Mouse (Mus musculus) midbrain, embryonic 16.5 days (tissue): ENCODE data around the gene Mid1. TPM values are rescaled to one million over a fixed set of nuclear protein-coding genes. Genes with fewer than 3 reads are reported as not detected.
A peak's percentile ranks its signal among the peaks of the same experiment; 100 is the strongest.

Source experiments
- ATAC-seq: fragments of 200-750 bp; cut with Nextera tagmentation; 2 replicates; pipeline ENCODE4 v1.8.0; 2017; ENCODE audit warnings: moderate TSS enrichment
- H3K27ac ChIP-seq: fragments of 300-500 bp; sonication (generic); 2 replicates; pipeline ENCODE4 v1.5.1; 2014; ENCODE audit warnings: mild to moderate bottlenecking, low read length, mixed read lengths
- H3K27me3 ChIP-seq: fragments of 300-500 bp; sonication (generic); 2 replicates; pipeline ENCODE4 v1.6.1; 2014; ENCODE audit warnings: low read depth, low read length, mixed read lengths; ENCODE audit not compliant: control insufficient read depth, insufficient read depth
- H3K36me3 ChIP-seq: fragments of 300-500 bp; sonication (generic); 2 replicates; pipeline ENCODE4 v1.6.1; 2014; ENCODE audit warnings: mild to moderate bottlenecking, low read length, moderate library complexity, mixed read lengths; ENCODE audit not compliant: control insufficient read depth, insufficient read depth
- H3K4me1 ChIP-seq: fragments of 300-500 bp; sonication (generic); 2 replicates; pipeline ENCODE4 v1.6.1; 2014; ENCODE audit warnings: mild to moderate bottlenecking, low read length, mixed read lengths; ENCODE audit not compliant: control insufficient read depth, insufficient read depth
- H3K4me2 ChIP-seq: fragments of 300-500 bp; sonication (generic); 2 replicates; pipeline ENCODE4 v1.6.1; 2014; ENCODE audit warnings: mild to moderate bottlenecking, low read length, mixed read lengths
- H3K4me3 ChIP-seq: fragments of 300-500 bp; sonication (generic); 2 replicates; pipeline ENCODE4 v1.5.1; 2014; ENCODE audit warnings: low read depth, mild to moderate bottlenecking, low read length, moderate library complexity, mixed read lengths
- H3K9ac ChIP-seq: fragments of 300-500 bp; sonication (generic); 2 replicates; pipeline ENCODE4 v1.6.1; 2014; ENCODE audit warnings: low read depth, low read length, mixed read lengths
- H3K9me3 ChIP-seq: fragments of 300-500 bp; sonication (generic); replicated peaks from 2 replicates; pipeline ENCODE4 v1.6.1; 2014; ENCODE audit warnings: mild to moderate bottlenecking, low read length, mixed read lengths; ENCODE audit not compliant: control insufficient read depth, poor library complexity, severe bottlenecking
- WGBS: fragments of 180-500 bp; shearing (Covaris S2); extraction: QIAGEN DNeasy Blood & Tissue Kit; methylation state at CpG from one replicate; pipeline ENCODE4 v1.1.7; 2014; 5-methylcytosine and 5-hydroxymethylcytosine counted together
- polyA plus RNA-seq: library from polyadenylated mRNA; unstranded; fragments of >200 nt; fragmentation: Nextera tagmentation; extraction: Ambion mirVana; gene quantifications from 2 replicates; pipeline ENCODE4 v1.2.1, GENCODE M21; 2015

The Mid1 gene
- polyA plus RNA-seq, 1 experiment from 2014 or later, result 4.9 TPM

DNA sequence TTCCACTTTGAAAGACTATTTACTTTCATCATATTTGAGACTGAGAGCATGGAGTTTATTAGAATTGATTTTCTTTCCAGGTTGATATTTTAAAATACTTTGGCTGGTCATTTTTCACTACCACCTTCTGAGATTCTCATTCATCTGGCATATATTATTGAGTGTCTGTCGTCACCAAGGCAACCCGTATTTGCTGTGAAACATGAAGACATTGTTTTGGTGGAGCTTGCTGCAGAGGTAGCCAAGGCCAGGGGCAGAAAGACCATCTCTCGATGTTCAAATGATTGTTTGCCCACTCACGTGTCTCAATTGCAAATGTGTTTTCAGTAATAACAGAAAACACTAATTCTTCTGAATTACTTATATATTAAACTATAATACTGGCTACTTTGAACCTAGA lies 145.1 kb downstream of the Mid1 start:
- H3K4me1 ChIP-seq, result peaks cover 3% of the 10 kb centered on the region; the same call in 1 of the 2 replicates
- no peak overlapping the region for H3K27ac ChIP-seq
- no peak overlapping the region for H3K4me3 ChIP-seq
- H3K9me3 ChIP-seq, result no peaks in the 10 kb centered on the region
- H3K36me3 ChIP-seq, result no peaks in the 10 kb centered on the region
- WGBS, result 10% methylated on average over 4 of the region's 4 CpGs
- no peaks in the 10 kb centered on the region for H3K27me3 ChIP-seq
- peak overlapping the region; percentile 5; the same call in 1 of the 2 replicates for H3K4me2 ChIP-seq
- ATAC-seq, result no peak
- no peak overlapping the region for H3K9ac ChIP-seq

DNA sequence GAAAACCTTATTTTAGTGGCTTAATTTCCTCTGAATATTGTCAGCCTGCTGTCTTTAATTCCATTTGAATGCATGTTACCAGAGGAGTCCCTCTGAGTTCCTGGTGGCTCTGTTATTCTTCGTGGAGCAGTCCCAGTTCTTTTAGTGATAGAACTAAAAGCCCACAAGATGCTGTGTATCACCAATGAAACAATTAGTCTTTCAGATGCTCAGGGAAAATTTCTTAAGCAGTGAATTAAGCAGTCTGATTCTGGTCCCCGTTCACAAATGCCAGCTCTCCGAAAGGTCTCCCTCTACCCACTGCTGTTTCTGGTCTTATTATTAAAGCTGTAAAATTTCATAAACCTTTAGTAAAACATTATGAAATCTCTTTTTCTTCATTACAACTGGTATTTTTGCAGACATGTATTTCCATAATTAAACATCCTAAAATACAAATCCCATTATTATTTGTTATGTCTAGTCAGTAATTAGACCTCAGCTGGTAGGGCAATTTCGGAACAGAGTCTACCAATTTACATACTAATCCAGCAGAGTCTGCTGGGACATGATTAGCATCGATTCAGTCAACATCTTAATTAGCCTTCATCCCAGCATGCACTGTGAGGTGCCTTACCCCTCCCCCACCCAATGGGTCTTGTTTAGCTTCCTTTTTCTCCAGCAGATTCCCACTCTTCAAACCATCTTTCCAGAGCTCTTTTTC lies 153.1 kb downstream of the Mid1 start:
- Histone ChIP-seq H3K9ac (no peak overlapping the region), H3K27me3 (no peaks in the 10 kb centered on the region), H3K9me3 (no peaks in the 10 kb centered on the region), H3K4me1 (no peaks in the 10 kb centered on the region), H3K4me2 (no peak overlapping the region), H3K27ac (no peak overlapping the region), H3K36me3 (no peaks in the 10 kb centered on the region), H3K4me3 (no peak overlapping the region)
- 23% methylated on average over 5 of the region's 5 CpGs for WGBS
- peak; percentile 88 for ATAC-seq

- H3K36me3 ChIP-seq, result no peaks in the 10 kb centered on the region
- H3K9ac ChIP-seq, result no peak overlapping the region
- H3K27me3 ChIP-seq, result no peaks in the 10 kb centered on the region
- 0 out of 2 replicates have a peak overlapping the region, but pooled peaks have one; percentile 33 for H3K27ac ChIP-seq
- H3K4me3 ChIP-seq, result no peak overlapping the region
- H3K9me3 ChIP-seq, result no peaks in the 10 kb centered on the region
- peak; percentile 11; the same call in 1 of the 2 replicates for ATAC-seq
- no peaks in the 10 kb centered on the region for H3K4me1 ChIP-seq
- H3K4me2 ChIP-seq, result no peak overlapping the region
- 83% methylated on average over 2 of the region's 2 CpGs for WGBS
Measured at GRCm38 (mm10) chrX:169838650-169838971, 153.6 kb downstream of the Mid1 start.

DNA sequence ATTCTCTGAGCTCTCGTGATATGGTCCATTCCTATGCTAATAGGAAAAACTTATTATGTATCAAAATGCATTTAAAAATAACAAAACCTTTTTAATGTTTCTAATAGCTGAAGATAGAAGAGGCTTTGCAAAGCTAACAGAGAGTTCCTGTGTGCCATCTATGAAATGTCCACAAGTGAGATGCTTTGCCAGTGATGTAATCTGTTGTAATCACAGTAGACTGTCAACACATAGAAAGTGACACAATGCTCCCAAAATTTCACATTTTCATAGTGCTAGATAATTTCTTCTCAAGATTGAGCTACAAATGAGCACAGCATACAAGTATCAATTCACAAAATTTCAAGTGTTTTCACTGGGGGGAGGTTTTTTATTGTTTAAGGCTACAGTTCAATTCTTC lies 158.3 kb downstream of the Mid1 start:
- Histone ChIP-seq H3K27me3 (no peaks in the 10 kb centered on the region), H3K4me3 (no peak overlapping the region), H3K9me3 (no peaks in the 10 kb centered on the region), H3K27ac (no peak overlapping the region), H3K4me2 (no peak overlapping the region), H3K4me1 (0 out of 2 replicates have a peak, but pooled peaks cover 5% of the 10 kb centered on the region), H3K36me3 (no peaks in the 10 kb centered on the region), H3K9ac (no peak overlapping the region)
- no peak for ATAC-seq
- WGBS, result 46% methylated on average over 1 of the region's 1 CpGs

DNA sequence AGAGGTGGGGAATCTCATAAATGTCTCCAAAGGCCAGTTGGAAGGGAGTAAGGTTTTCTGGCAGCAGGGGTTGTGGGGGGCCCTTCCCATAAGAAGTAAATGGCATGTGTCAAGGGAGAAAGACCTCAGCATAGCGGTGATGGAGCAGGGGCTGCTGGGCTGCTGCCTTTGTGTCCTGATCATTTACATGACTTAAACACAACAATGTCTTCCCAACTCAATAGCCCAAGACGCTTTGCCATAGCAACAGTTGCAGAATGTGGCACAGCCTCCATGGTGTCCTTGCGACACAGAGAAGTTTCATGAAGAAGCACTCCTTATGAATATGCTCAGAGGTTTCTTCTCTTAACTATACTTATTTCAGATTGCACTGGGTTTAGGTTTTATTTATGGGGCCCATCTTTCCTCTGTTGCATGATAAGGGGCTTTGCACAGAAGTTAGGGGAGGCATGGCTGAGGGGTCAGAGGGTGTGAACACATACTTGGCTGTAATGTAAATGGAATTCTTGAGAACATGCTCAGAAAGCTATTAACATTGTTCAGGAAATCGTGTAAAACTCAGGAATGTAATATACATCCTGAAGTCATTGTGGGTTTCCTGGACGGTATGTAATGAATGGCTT lies 159.3 kb downstream of the Mid1 start:
- no peak overlapping the region for H3K27ac ChIP-seq
- ATAC-seq, result no peak
- 0 out of 2 replicates have a peak, but pooled peaks cover 5% of the 10 kb centered on the region for H3K4me1 ChIP-seq
- H3K36me3 ChIP-seq, result no peaks in the 10 kb centered on the region
- H3K9me3 ChIP-seq, result no peaks in the 10 kb centered on the region
- H3K27me3 ChIP-seq, result no peaks in the 10 kb centered on the region
- WGBS, result 15% methylated on average over 5 of the region's 5 CpGs
- H3K9ac ChIP-seq, result no peak overlapping the region
- H3K4me3 ChIP-seq, result no peak overlapping the region
- 0 out of 2 replicates have a peak overlapping the region, but pooled peaks have one; percentile 12 for H3K4me2 ChIP-seq

- no peaks in the 10 kb centered on the region for H3K9me3 ChIP-seq
- H3K36me3 ChIP-seq, result no peaks in the 10 kb centered on the region
- H3K27me3 ChIP-seq, result no peaks in the 10 kb centered on the region
- no peak overlapping the region for H3K9ac ChIP-seq
- H3K4me3 ChIP-seq, result no peak overlapping the region
- H3K4me2 ChIP-seq, result no peak overlapping the region
- 0 out of 2 replicates have a peak, but pooled peaks cover 5% of the 10 kb centered on the region for H3K4me1 ChIP-seq
- 23% methylated on average over 3 of the region's 3 CpGs for WGBS
- no peak for ATAC-seq
- H3K27ac ChIP-seq, result no peak overlapping the region
Measured at GRCm38 (mm10) chrX:169846187-169846586, 161.2 kb downstream of the Mid1 start.

GRCm38 (mm10) chrX:169861194-169861720 lies 176.3 kb downstream of the Mid1 start:
- WGBS, result 79% methylated on average over 2 of the region's 2 CpGs
- H3K4me3 ChIP-seq, result no peak overlapping the region
- no peak overlapping the region for H3K9ac ChIP-seq
- H3K4me2 ChIP-seq, result no peak overlapping the region
- H3K36me3 ChIP-seq, result no peaks in the 10 kb centered on the region
- H3K9me3 ChIP-seq, result no peaks in the 10 kb centered on the region
- no peak for ATAC-seq
- no peaks in the 10 kb centered on the region for H3K4me1 ChIP-seq
- no peaks in the 10 kb centered on the region; the same call in 1 of the 2 replicates for H3K27me3 ChIP-seq
- H3K27ac ChIP-seq, result no peak overlapping the region

DNA sequence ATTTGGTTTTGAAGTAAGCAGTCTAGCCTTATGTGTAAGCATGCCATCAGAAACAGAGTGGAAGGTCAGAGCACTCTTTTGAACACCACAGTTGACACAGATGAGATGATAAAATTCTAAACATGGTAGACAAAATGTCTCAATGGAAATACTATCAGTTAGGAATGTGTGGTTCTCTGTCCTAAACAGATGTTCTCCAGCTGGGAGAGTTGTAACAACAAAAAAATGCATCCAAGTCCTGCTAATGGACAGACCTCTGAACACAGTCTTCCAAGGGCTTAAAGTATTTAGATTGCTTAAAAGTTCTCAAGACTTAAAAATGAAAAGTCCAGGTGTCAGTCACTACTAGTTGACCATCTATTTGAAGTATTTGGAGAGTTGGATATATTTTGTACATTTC lies 177.4 kb downstream of the Mid1 start:
- Histone ChIP-seq H3K4me1 (no peaks in the 10 kb centered on the region), H3K4me2 (no peak overlapping the region), H3K9me3 (no peaks in the 10 kb centered on the region), H3K27ac (no peak overlapping the region), H3K4me3 (no peak overlapping the region), H3K27me3 (no peaks in the 10 kb centered on the region; the same call in 1 of the 2 replicates), H3K36me3 (no peaks in the 10 kb centered on the region), H3K9ac (no peak overlapping the region)
- no peak for ATAC-seq

DNA sequence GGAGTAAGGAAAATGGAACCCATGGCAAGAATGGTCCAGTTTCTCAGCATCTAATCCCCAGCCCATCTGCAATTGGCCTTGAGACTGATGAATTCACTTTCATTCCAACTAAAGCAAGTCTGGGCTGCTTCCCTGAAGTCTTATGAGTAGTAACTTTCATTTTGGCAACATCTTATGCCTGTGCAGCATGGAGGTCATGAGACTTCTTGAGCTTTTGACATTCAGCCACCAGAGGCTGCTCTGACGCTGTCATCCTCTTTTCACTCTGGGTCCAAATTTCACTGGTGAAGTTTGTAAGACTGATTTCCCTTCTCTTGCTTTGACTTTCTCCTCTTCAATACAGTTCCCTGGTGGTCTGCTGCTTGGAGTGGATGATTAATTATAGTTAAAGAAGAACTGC lies 177.8 kb downstream of the Mid1 start:
- Histone ChIP-seq H3K36me3 (no peaks in the 10 kb centered on the region), H3K27ac (no peak overlapping the region), H3K27me3 (no peaks in the 10 kb centered on the region; the same call in 1 of the 2 replicates), H3K4me2 (no peak overlapping the region), H3K4me1 (no peaks in the 10 kb centered on the region), H3K9ac (no peak overlapping the region), H3K4me3 (no peak overlapping the region), H3K9me3 (no peaks in the 10 kb centered on the region)
- 28% methylated on average over 1 of the region's 1 CpGs for WGBS
- ATAC-seq, result no peak
